Mouse (Mus musculus) heart, postnatal 0 days (tissue): Measurements from ENCODE around the gene Nrg4.

Source experiments
- CTCF ChIP-seq: IDR thresholded peaks from 2 replicates; pipeline ENCODE4 v1.5.1; 2016; ENCODE audit warnings: antibody characterized with exemption, control low read depth, low read depth
- EP300 ChIP-seq: IDR thresholded peaks from 2 replicates; pipeline ENCODE4 v1.6.1; 2016; ENCODE audit warnings: antibody characterized with exemption, low read depth

- no peak for TF ChIP-seq CTCF
- no peak for TF ChIP-seq EP300
Measured at GRCm38 (mm10) chr9:55273906-55274305, 52.7 kb downstream of the Nrg4 start.
